Mouse (Mus musculus) lung, embryonic 14.5 days (tissue): Measurements from ENCODE around the gene Dnajb3. TPM values are rescaled to one million over a fixed set of nuclear protein-coding genes. Genes with fewer than 3 reads are reported as not detected.

Source experiments
- ATAC-seq: fragments of 200-750 bp; cut with Nextera tagmentation; 2 replicates; pipeline ENCODE4 v1.8.0; 2017; ENCODE audit warnings: mild to moderate bottlenecking, moderate TSS enrichment, moderate library complexity; ENCODE audit not compliant: insufficient read depth
- DNase-seq: peaks from one replicate; pipeline ENCODE4 v3.0.0-alpha.2; 2015
- H3K27ac ChIP-seq: fragments of 300-500 bp; sonication (generic); 2 replicates; pipeline ENCODE4 v1.5.1; 2014; ENCODE audit warnings: low read depth, mild to moderate bottlenecking, moderate library complexity
- H3K27me3 ChIP-seq: fragments of 300-500 bp; sonication (generic); 2 replicates; pipeline ENCODE4 v1.6.1; 2014; ENCODE audit warnings: low read length, control low read depth; ENCODE audit not compliant: insufficient read depth
- H3K36me3 ChIP-seq: fragments of 300-500 bp; sonication (generic); 2 replicates; pipeline ENCODE4 v1.6.1; 2014; ENCODE audit warnings: control low read depth; ENCODE audit not compliant: insufficient read depth
- H3K4me1 ChIP-seq: fragments of 300-500 bp; sonication (generic); 2 replicates; pipeline ENCODE4 v1.6.1; 2014; ENCODE audit warnings: antibody characterized with exemption, control low read depth; ENCODE audit not compliant: insufficient read depth
- H3K4me2 ChIP-seq: fragments of 300-500 bp; sonication (generic); 2 replicates; pipeline ENCODE4 v1.6.1; 2014; ENCODE audit warnings: mild to moderate bottlenecking
- H3K4me3 ChIP-seq: fragments of 300-500 bp; sonication (generic); 2 replicates; pipeline ENCODE4 v1.5.1; 2014; ENCODE audit warnings: low read depth, low read length
- H3K9ac ChIP-seq: fragments of 300-500 bp; sonication (generic); 2 replicates; pipeline ENCODE4 v1.6.1; 2014
- H3K9me3 ChIP-seq: fragments of 300-500 bp; sonication (generic); 2 replicates; pipeline ENCODE4 v1.6.1; 2016; ENCODE audit warnings: low read depth, low read length, control low read depth
- CTCF ChIP-seq: IDR thresholded peaks from 2 replicates; pipeline ENCODE4 v1.5.1; 2016; ENCODE audit warnings: antibody characterized with exemption, low read depth
- WGBS: fragments of 180-500 bp; shearing (Covaris S2); extraction: QIAGEN DNeasy Blood & Tissue Kit; methylation state at CpG from one replicate; pipeline ENCODE4 v1.1.7; 2014; 5-methylcytosine and 5-hydroxymethylcytosine counted together
- polyA plus RNA-seq: library from polyadenylated mRNA; unstranded; fragments of >200 nt; fragmentation: Nextera tagmentation; extraction: Ambion mirVana; gene quantifications from 2 replicates; pipeline ENCODE4 v1.2.1, GENCODE M21; 2014

The Dnajb3 gene
- polyA plus RNA-seq, 1 experiment from 2014 or later: 8.2 TPM

- H3K9me3 ChIP-seq: peaks cover 17% of the 10 kb centered on the region
- ATAC-seq (no peak), DNase-seq (no peak)
- no peaks in the 10 kb centered on the region for H3K4me1 ChIP-seq
- 68% methylated on average over 2 of the region's 2 CpGs for WGBS
- no peak overlapping the region; the same call in 1 of the 2 replicates for H3K27ac ChIP-seq
- H3K4me2 ChIP-seq: no peak overlapping the region
- H3K27me3 ChIP-seq: no peaks in the 10 kb centered on the region
- TF ChIP-seq CTCF: no peak
- no peak overlapping the region for H3K9ac ChIP-seq
- H3K4me3 ChIP-seq: no peak overlapping the region
- H3K36me3 ChIP-seq: no peaks in the 10 kb centered on the region
These were observed 1.4 kb upstream of the Dnajb3 start for GRCm38 (mm10) chr1:88206843-88207479.

GRCm38 (mm10) chr1:88200456-88200855 lies 5.1 kb downstream of the Dnajb3 start, which contains the start of gene Ugt1a2:
Gene Ugt1a2 (plus strand): TSS chr1:88200601.
- Histone ChIP-seq H3K4me2 (no peak within 1 kb of the TSS), H3K4me3 (no peak within 1 kb of the TSS), H3K27me3 (no peaks in the 10 kb centered on the region), H3K9me3 (peaks cover 9% of the 10 kb centered on the region; the same call in 1 of the 2 replicates), H3K36me3 (no peaks in the 10 kb centered on the region), H3K9ac (no peak within 1 kb of the TSS), H3K27ac (no peak within 1 kb of the TSS), H3K4me1 (no peaks in the 10 kb centered on the region)
- 73% methylated on average over 7 of the region's 7 CpGs for WGBS
- no peak for ATAC-seq
- TF ChIP-seq CTCF: no peak
- no peak for DNase-seq

DNA sequence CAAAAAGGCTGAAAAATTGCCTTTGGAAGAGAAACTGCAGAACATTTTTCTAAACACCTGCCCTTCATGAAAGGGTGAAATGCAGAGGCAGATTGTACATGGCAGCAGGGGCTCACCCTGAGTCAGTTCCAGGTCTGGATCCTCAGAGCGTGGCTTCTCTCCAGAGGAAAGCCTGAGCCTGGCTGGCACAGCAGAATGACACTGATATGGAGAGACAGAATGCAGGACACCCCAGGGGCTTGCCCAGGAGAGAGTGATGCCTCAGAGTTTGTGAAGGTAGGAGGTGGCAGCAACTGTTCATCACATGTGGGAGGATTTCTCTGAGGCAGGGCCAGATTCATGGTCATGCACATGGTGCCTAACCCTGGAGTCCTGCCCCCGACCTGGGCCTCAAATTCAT lies 5.6 kb downstream of the Dnajb3 start:
- WGBS: 67% methylated on average over 2 of the region's 2 CpGs
- H3K4me3 ChIP-seq: no peak overlapping the region
- H3K4me2 ChIP-seq: no peak overlapping the region
- H3K27ac ChIP-seq: no peak overlapping the region
- DNase-seq: no peak
- H3K9me3 ChIP-seq: peaks cover 9% of the 10 kb centered on the region; the same call in 1 of the 2 replicates
- no peak for ATAC-seq
- H3K9ac ChIP-seq: no peak overlapping the region
- no peak for TF ChIP-seq CTCF
- H3K27me3 ChIP-seq: no peaks in the 10 kb centered on the region
- H3K36me3 ChIP-seq: no peaks in the 10 kb centered on the region
- no peaks in the 10 kb centered on the region for H3K4me1 ChIP-seq

DNA sequence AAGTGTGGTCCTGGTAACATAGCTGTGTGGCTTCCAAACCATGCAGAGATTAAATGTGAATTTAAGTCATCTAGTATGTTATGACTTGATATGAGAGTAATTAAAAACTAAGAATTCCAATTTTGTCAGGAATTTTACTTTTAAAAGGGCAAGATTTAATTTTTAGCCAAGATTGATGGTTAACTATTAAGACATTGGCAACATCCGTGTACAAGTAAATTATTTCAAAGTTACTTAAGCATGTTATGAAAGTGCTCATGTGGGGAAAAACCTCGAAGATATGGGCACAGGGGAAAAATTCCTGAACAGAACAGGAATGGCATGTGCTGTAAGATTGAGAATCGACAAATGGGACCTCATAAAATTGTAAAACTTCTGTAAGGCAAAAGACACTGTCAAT lies 8.1 kb downstream of the Dnajb3 start:
- Histone ChIP-seq H3K36me3 (no peaks in the 10 kb centered on the region), H3K4me1 (no peaks in the 10 kb centered on the region), H3K27me3 (no peaks in the 10 kb centered on the region), H3K4me3 (no peak overlapping the region), H3K27ac (no peak overlapping the region), H3K9ac (no peak overlapping the region), H3K9me3 (no peaks in the 10 kb centered on the region), H3K4me2 (no peak overlapping the region)
- no peak for ATAC-seq
- no peak for TF ChIP-seq CTCF
- no peak for DNase-seq
- 68% methylated on average over 3 of the region's 3 CpGs for WGBS

DNA sequence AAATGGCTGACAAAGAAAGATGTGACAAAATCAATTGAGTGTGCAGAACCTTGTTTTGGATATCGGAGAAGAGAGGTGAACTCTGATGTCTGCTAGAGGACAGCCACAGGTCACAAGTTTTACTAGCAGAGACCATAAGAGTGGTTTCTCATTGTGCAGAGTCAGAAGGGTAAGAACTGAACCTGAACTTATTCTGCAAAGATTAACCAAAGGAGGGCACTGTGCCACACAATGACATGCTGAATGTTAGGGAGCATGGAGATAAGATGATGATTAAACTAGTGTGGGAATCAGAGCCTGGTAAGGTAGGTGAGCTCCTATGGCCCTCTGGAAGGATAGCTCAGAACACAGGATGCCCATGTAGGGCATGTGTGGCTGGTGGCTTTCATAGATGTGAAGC lies 9.9 kb downstream of the Dnajb3 start:
- Histone ChIP-seq H3K9me3 (no peaks in the 10 kb centered on the region), H3K9ac (no peak overlapping the region), H3K4me1 (no peaks in the 10 kb centered on the region), H3K27me3 (no peaks in the 10 kb centered on the region), H3K4me2 (no peak overlapping the region), H3K4me3 (no peak overlapping the region), H3K36me3 (no peaks in the 10 kb centered on the region), H3K27ac (no peak overlapping the region)
- ATAC-seq: no peak
- DNase-seq: no peak
- 88% methylated on average over 1 of the region's 1 CpGs for WGBS
- no peak for TF ChIP-seq CTCF

- WGBS: 75% methylated on average over 3 of the region's 3 CpGs
- Histone ChIP-seq H3K4me2 (no peak overlapping the region), H3K4me1 (no peaks in the 10 kb centered on the region), H3K4me3 (no peak overlapping the region), H3K9me3 (no peaks in the 10 kb centered on the region), H3K27ac (no peak overlapping the region), H3K36me3 (no peaks in the 10 kb centered on the region), H3K27me3 (no peaks in the 10 kb centered on the region), H3K9ac (no peak overlapping the region)
- TF ChIP-seq CTCF: no peak
- DNase-seq: no peak
- no peak for ATAC-seq
These were observed 13.4 kb downstream of the Dnajb3 start for GRCm38 (mm10) chr1:88192136-88192535.

DNA sequence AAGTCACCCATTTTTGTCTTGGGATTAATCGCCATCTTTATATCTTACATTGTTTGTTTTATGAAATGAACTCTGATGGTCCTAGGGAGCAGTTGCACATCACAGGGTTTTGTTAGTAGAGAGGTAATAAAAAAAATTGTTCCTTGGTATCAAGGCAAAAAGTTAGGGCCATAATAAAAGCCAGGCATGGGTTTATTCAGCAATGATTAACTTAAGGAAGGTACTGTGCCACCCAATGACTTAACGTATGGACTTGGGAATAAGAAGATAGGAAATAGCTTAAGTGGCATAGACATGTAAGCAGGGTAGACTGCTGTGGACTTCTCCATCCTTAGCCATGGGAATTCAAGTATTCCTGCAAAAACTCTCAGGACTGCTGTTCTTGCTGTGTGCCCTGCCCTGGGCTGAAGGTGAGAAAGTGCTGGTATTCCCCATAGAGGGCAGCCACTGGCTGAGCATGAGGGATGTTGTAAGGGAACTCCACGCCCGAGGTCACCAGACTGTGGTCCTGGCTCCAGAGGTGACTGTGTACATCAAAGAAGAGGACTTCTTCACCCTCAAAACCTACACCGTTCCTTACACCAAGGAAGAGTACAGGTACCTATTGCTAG lies 19.2 kb downstream of the Dnajb3 start:
- no peak for TF ChIP-seq CTCF
- H3K4me1 ChIP-seq: no peaks in the 10 kb centered on the region
- no peaks in the 10 kb centered on the region for H3K9me3 ChIP-seq
- ATAC-seq (no peak), DNase-seq (no peak)
- 83% methylated on average over 5 of the region's 5 CpGs for WGBS
- no peak overlapping the region for H3K9ac ChIP-seq
- H3K4me3 ChIP-seq: no peak overlapping the region
- H3K27me3 ChIP-seq: no peaks in the 10 kb centered on the region
- no peak overlapping the region for H3K27ac ChIP-seq
- no peak overlapping the region for H3K4me2 ChIP-seq
- no peaks in the 10 kb centered on the region for H3K36me3 ChIP-seq
